Mouse (Mus musculus) ES-E14 (cell line): ENCODE data around the gene Smpd2.

ENCODE experiments used
- CHD2 ChIP-seq: IDR thresholded peaks from 2 replicates; pipeline ENCODE4 v1.6.1; 2014; ENCODE audit warnings: mild to moderate bottlenecking, low read depth, low read length, inconsistent platforms
- HCFC1 ChIP-seq: IDR thresholded peaks from 2 replicates; pipeline ENCODE4 v1.6.1; 2012; ENCODE audit warnings: low read length, inconsistent platforms, borderline replicate concordance; ENCODE audit not compliant: insufficient read depth
- ZC3H11A ChIP-seq: IDR thresholded peaks from 2 replicates; pipeline ENCODE4 v1.6.1; 2012; ENCODE audit warnings: low read depth, mild to moderate bottlenecking, inconsistent platforms, low read length, borderline replicate concordance
- ZNF384 ChIP-seq: IDR thresholded peaks from 2 replicates; pipeline ENCODE4 v1.6.1; 2012; ENCODE audit warnings: low read depth, low read length, inconsistent platforms

GRCm38 (mm10) chr10:41500941-41501340, 10.8 kb upstream of the Smpd2 start:
- TF ChIP-seq CHD2 (no peak), ZC3H11A (no peak), HCFC1 (no peak), ZNF384 (no peak)
